Mouse (Mus musculus): ENCODE measurements around the gene Idnk. TPM values are rescaled to one million over a fixed set of nuclear protein-coding genes. Genes with fewer than 3 reads are reported as not detected.

Idnk gene
- polyA plus RNA-seq (2015; fragmentation: Illumina TruSeq; extraction: RNeasy Lipid Tissue Mini Kit (QIAGEN cat#74804); ENCODE audit: low read depth, low replicate concordance): 34.8 TPM

DNA sequence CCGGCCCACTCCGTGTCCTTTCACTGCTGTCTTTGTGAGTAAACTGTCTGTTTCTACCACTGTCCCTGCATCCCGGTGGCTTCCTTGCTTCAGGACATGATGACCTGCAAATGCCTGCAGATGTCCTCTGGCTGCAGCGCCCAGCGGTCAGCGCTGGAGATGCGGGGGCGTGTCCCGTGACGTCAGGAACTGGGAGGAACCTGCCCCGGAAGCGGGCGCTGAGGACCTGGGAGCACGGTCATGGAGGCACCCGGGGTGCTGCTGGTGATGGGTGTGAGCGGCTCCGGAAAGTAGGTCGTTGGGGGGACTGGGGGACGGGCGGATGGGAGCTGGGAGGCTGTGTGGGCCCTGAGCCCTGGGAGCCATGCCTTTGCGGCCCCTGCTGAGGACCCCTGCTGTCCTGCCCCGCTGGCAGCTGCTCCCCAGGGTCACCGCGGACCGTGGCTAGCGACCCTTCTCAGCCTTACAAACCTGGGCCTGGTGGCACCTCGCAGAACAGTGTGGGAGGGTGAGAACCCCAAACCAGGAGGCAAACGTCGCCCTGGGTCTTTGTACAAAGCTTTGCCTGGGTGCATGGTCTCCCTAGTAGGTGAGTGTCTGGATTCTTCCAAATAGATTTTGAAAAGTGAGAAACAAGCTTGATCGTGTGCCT, at the start of gene Idnk:
Gene Idnk (plus strand): TSS at position 203 of the 652 bp plus-strand sequence.

DNA sequence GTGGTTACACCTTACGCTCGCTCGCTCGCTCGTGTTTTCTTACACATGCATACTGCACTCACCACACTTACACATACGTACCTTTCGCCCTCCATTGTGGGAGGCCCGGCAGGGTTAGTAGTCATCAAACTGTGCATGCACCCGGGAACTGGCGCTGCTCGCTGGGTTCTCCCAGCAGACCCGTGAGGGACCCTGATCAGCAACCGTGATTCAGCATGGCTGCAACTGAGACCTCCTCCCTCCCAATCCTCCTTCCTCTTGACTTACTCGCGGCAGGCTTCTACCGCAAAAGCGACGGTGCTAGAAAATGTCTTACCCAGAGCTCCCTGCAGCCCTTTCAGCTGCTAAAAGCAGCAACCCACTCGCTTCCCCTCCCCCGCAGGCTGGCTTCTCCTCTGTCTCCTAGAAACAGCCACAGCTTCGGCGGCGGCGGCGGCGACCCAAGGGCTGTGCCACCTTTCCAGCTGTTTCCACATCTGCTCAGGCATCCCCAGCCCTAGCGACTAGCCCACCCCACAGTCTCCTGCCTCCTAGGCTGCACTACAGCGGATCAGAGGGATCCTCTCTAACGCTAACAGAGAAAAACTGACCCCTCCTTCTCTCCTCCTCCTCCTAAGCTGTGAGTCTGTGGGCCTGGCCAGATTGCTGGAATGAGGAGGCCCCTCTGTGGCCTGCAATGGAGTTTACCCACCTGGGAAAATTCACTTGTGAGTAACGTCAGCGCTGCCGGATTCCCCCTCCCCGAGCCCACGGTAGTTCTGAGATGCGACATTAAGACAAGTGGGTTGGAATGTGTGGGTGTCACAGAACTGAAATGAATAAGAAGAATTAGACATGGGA, 44.2 kb upstream of the Idnk start, which contains the start of gene Klhl3:
Gene Klhl3 (minus strand): TSS at position 532 of the 840 bp plus-strand sequence.

DNA sequence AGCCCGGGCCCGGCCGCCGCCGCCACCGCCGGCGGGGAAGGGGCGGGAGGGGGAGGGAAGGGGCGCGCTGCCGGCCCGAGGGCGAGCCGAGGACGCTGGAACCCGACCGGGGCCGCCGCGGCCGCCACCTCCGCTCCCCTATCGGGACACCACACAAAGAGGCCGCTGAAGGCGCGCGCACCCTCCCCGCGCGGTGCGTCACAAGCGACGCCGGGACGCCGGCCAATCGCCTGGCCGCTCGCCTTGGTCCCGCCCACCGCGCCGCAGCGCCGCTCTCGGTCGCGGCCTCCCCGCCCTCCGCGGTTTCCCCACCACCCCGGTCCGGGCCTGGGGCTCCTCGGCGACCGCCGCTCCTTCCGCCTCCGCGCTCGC, 29.1 kb upstream of the Idnk start, which contains the start of gene Hnrnpa0:
Gene Hnrnpa0 (minus strand): TSS at position 161 of the 372 bp plus-strand sequence.

Other genes with a start within 250 kb of the Idnk start
- gene Spock1, start 249.3 kb upstream of the Idnk start, polyA plus RNA-seq (2015; fragmentation: Illumina TruSeq; extraction: RNeasy Lipid Tissue Mini Kit (QIAGEN cat#74804); ENCODE audit: low read depth, low replicate concordance): 161 TPM
- gene Klhl3, start 44.1 kb upstream of the Idnk start, polyA plus RNA-seq (2015; fragmentation: Illumina TruSeq; extraction: RNeasy Lipid Tissue Mini Kit (QIAGEN cat#74804); ENCODE audit: low read depth, low replicate concordance): 17.8 TPM
- gene Hnrnpa0, start 29.1 kb upstream of the Idnk start, polyA plus RNA-seq (2015; fragmentation: Illumina TruSeq; extraction: RNeasy Lipid Tissue Mini Kit (QIAGEN cat#74804); ENCODE audit: low read depth, low replicate concordance): 67.2 TPM
- 135 TPM for gene Ubqln1, start 58.0 kb downstream of the Idnk start, polyA plus RNA-seq (2015; fragmentation: Illumina TruSeq; extraction: RNeasy Lipid Tissue Mini Kit (QIAGEN cat#74804); ENCODE audit: low read depth, low replicate concordance)
- 30.4 TPM for gene Gkap1, start 118.0 kb downstream of the Idnk start, polyA plus RNA-seq (2015; fragmentation: Illumina TruSeq; extraction: RNeasy Lipid Tissue Mini Kit (QIAGEN cat#74804); ENCODE audit: low read depth, low replicate concordance)
- 2.1 TPM for gene Kif27, start 201.5 kb downstream of the Idnk start, polyA plus RNA-seq (2015; fragmentation: Illumina TruSeq; extraction: RNeasy Lipid Tissue Mini Kit (QIAGEN cat#74804); ENCODE audit: low read depth, low replicate concordance)
- 6.0 TPM for gene 2210016F16Rik, start 227.6 kb downstream of the Idnk start, polyA plus RNA-seq (2015; fragmentation: Illumina TruSeq; extraction: RNeasy Lipid Tissue Mini Kit (QIAGEN cat#74804); ENCODE audit: low read depth, low replicate concordance)
- 17.2 TPM for gene Rmi1, start 244.6 kb downstream of the Idnk start, polyA plus RNA-seq (2015; fragmentation: Illumina TruSeq; extraction: RNeasy Lipid Tissue Mini Kit (QIAGEN cat#74804); ENCODE audit: low read depth, low replicate concordance)
- 485 TPM for gene Hnrnpk, start 245.7 kb downstream of the Idnk start, polyA plus RNA-seq (2015; fragmentation: Illumina TruSeq; extraction: RNeasy Lipid Tissue Mini Kit (QIAGEN cat#74804); ENCODE audit: low read depth, low replicate concordance)